Mouse (Mus musculus) lung, adult 2 months (tissue): ENCODE data around the gene AC161166.1.

Source experiments
- CTCF ChIP-seq: fragments of 200-500 bp; IDR thresholded peaks from 2 replicates; pipeline ENCODE4 v1.5.1; 2011; ENCODE audit warnings: mild to moderate bottlenecking, low read length, control low read depth; ENCODE audit not compliant: insufficient read depth
- POLR2A ChIP-seq: fragments of 200-500 bp; IDR thresholded peaks from 2 replicates; pipeline ENCODE4 v1.6.1; 2011; ENCODE audit warnings: low read depth, mild to moderate bottlenecking, control low read depth, low read length, borderline replicate concordance; ENCODE audit errors: extremely low read depth

DNA sequence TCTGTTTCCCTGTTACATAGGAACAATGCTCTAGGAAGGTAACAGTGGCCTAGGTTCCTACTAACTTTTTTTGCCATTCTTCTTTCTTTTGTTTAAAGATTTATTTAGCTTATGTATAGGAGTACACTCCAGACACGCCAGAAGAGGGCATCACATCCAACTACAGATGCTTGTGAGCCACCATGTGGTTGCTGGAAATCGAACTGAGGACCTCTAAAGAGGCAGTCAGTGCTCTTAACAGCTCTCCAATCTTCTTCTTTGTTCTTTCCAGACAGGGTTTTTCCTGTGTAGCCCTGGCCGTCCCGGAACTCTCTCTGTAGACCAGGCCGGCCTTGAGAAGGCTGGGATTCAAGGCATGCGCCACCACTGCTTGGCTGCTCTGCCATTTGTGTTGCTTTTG is 12.7 kb upstream of the AC161166.1 start:
- TF ChIP-seq CTCF: no peak
- no peak for TF ChIP-seq POLR2A
